Mouse (Mus musculus): ENCODE measurements around the gene Syndig1l.

Gene Syndig1l

DNA sequence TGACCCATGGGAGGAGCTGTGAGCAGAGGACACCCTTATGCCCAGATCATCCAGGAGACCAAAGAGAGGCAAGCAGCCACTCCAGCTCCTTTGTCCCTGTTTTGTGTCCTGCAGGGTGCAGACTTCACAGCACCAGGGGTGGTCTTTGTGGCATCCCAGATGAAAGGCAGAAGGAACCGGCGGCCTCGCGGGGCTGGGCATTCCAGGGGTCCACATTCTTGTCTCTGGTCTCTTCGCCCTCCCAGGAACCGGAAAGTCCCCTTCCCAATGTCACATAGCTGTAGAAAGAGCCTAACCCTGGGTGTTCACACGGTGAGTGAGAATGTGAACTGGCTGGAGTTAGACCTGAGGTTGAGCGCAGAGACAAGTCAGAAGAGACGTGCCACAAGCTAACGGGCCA is 27.0 kb downstream of the Syndig1l start:
- no peak for DNase-seq

DNA sequence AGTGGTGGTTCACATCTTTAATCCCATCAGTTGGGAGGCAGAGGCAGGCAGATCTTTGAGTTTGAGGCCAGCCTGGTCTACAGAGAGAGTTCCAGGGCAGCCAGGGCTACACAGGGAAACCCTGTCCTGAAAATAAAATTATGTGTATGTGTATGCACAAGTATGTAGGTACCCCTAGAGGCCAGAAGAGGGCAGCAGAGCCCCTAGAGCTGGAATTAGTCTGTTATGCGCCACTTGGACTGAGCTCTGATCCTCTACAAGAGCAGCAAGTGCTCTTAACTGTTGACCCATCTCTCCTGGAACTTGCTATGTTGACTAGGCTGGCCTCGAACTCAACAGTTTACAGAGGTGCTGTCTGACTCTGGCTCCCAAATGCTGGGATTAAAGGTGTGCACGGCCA is 28.1 kb downstream of the Syndig1l start:
- no peak for DNase-seq

DNA sequence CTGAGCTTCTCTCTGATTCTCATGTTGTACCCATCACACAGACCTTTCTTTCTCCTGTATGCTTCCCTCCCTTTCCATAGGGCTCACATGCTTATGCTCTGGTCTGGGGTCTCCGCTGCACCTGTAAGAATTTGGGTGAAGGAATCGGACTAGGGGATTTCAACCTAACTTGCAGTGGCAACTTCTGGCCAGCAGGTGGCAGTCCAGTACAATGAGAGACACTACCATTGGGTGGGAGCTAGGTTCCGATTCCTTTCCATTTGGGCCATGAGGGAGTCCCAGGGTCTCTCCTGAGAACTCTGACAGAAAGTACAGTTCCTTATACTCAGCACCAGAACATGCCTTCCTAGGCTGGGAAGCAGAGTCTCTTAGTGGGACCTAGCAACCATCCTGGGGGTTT is 44.7 kb downstream of the Syndig1l start:
- peak; percentile 8 to 42 for DNase-seq

DNA sequence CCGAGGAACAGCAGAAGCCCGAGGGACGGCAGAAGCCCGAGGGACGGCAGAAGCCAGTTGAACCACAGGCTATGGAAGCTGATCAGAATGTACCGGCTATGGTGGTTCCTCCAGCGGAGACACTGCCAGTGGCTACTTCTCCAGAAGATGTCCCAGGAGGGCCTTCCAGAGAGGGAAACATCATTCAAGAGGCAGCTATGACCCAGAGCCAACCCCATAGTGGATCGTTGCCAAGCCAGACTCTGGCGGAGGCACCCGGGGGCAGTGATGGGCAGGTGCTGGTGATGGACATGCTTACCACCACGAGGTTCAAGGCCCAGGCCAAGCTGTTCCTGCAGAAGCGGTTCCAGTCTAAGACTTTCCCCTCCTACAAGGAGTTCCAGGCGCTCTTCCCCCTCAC is 48.4 kb downstream of the Syndig1l start:
- no peak for DNase-seq

- no peak for DNase-seq
Observed at GRCm38 (mm10) chr12:84640654-84641053, 58.0 kb downstream of the Syndig1l start, which contains the start of gene Vrtn. Vrtn (plus strand) TSS chr12:84641019.

DNA sequence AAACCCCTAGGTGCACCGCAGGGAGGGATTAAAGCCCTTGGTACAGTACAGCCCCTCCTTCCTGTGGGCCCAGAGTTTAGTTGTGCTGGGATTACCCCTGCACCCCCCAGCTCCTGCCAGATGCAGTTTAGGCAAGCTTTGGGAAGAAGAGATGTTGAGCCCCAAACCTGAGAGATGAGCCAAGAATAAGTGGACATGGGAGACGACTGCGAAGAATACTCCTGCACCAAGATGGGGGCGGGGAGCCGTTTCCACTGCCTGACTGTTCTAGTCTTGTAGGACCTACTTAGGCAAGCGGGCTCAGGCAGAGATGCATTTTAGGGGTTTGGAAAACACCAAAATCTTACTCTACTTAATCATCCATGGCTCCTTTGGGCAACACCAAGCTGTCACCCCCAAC is 58.4 kb downstream of the Syndig1l start:
- DNase-seq, result no peak

DNA sequence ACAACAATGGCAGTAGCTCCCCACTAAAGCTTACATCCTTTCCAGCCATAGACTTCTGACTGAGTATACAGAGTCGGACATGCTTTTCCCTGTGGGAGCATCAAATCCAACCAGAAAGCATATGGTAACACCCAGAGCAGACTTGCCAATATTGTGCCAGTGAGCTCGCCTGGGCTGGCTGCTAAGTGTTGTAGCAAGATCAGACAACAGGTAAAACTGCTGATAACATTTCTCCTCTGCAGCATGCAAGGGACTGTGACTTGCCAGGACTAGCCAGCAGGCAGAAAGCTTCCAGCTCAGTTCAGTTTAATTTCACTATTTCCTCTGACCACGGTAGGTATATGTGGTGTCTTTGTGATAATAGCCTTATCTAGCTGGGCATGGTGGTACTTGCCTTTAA is 66.8 kb downstream of the Syndig1l start:
- DNase-seq, result no peak
